Mouse (Mus musculus) bone marrow, adult 2 months (tissue): ENCODE measurements around the gene Tbc1d10c.

Source experiments
- CTCF ChIP-seq: fragments of 200-500 bp; IDR thresholded peaks from 2 replicates; pipeline ENCODE4 v1.5.1; 2011; ENCODE audit warnings: low read length, control low read depth; ENCODE audit not compliant: control insufficient read depth, insufficient read depth
- POLR2A ChIP-seq: fragments of 200-500 bp; IDR thresholded peaks from 2 replicates; pipeline ENCODE4 v1.6.1; 2011; ENCODE audit warnings: low read depth, mild to moderate bottlenecking, control low read depth, low read length, borderline replicate concordance; ENCODE audit not compliant: control insufficient read depth

GRCm38 (mm10) chr19:4226779-4227178 is 35.7 kb upstream of the Tbc1d10c start:
- no peak for TF ChIP-seq CTCF
- TF ChIP-seq POLR2A: no peak
